Mouse (Mus musculus): Measurements from ENCODE around the gene Susd4.

Susd4 gene

DNA sequence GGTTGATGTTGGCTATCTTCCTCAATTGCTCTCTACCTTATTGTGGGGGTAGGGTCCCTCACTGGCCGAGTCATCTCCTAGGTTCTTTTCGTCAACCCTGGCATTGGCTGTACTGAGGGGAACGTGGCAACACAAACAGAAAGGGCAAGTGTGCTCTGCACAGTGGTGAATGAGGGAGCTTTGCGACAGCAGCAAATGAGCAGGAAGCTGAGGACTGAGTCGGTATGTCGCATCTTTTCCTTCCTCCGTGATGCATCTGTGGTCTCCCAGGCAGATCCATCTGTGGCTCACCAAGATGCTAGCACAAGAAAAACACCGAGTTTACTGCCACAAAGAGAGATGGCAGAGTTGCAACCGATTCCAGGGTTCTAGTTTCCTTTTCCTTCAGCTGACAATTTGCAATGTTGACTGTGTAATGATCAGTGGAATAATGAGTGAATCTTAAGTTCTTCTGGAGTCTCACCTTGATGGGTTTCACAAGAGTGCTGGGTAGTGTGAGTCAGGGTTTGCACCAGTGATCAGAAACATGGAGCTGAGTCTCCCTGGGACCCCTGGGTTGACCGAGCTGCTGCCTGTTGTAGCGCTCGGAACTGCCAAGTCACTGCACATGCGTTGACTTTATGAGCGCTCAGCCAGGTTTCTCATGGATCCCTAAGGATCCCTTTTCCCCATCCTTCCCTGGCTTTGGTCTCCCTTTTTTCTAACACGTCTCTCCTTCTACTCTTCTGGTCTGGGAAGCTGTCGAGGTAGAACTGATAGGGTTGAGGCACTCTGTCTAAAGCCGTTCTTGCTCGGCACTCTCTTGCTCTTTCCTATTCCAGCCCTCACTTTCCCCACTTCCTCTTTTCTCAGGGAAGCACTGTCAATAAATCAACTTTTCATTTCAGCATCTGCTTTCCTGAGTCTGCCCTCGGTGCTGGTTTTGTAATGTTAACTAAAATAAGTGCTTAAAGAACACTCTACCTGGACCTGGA, 164.5 kb downstream of the Susd4 start:
- DNase-seq = peak; percentile 27

DNA sequence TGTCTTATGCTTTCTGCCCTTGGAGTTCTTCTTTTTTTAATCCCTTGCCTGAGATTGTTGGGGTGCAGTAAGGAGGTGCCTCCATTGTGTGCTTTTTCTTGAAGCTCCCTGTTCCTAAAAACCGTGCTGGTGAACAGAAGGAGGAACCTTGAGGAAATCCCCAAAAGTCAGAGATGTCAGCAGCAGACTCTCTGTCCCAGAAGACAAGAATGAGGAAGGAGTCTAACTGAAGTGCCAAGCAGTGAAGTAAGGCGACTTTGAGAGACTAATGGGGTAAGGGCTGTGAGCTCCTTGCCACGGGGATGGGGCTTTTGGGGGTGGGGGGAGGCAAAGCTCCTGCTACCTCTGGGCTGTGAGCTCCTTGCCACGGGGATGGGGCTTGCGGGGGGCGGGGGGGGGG, 171.8 kb downstream of the Susd4 start:
- DNase-seq = no peak

DNA sequence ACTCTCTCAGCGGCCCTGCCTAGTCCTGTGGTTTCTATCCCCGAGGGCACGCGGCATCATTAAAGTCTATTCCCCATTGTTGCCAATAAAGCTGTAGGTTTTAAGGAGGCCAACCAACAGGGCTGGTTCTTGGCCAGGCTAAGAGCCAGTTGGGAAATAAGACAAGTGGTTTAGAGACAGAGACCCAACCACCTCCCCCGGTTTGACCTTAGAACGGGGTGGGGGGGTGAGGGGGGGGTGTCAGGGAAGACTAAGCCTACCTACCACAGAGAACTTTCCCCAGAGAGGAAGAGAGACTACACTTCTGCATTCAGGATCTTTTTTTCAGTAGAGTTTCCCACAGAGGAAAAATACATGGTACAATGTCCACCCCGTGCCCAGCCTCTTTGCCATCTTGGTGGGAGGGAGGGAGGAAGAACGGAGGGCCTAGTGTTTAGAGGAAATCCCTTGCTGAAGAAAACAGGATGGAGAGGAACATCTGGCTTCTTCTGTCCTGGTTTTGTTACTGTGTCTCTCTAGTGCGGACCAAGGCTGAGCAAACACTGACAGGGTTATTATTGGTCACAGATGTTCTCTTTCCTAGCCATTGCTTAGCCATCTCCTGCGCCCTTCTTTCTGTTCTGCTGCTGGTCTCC, 173.9 kb downstream of the Susd4 start:
- DNase-seq = no peak

DNA sequence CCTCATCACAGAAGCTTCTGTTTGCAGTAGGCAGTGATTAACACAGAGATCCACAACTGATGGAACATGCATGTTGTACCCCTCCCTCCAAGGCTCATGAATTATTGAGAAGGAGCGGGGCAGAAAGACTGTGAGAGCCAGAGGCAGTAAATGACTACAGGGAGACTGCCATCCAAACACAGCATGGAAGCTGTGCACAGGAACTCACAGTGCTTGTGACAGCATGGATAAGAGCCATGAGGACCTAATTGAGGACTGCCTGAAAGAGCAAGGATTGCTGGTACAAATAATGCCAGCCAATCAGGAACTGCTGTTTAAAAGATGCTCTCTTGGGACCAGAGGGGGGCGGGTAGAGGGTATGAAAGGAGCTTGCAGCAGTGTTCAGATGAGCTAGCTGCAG, 178.3 kb downstream of the Susd4 start:
- DNase-seq = no peak

DNA sequence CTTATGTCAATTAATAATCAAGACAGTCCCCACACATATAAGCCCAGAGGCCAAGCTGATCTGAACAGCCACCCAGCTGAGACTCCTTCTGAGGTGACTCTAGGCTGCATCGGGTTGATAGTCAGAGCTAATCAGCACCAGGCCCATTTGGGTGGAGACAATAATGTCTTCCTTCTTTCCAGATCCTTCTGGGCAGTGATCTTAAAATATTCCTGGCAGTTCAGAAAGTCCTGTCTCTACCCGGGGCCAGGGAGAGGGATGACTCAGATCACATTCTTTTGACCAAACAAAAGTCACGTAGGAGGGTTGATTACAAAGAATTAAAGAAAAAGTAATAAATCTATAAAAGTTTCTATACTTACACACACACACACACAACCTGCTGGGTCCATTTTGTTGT, 180.3 kb downstream of the Susd4 start:
- no peak for DNase-seq

DNA sequence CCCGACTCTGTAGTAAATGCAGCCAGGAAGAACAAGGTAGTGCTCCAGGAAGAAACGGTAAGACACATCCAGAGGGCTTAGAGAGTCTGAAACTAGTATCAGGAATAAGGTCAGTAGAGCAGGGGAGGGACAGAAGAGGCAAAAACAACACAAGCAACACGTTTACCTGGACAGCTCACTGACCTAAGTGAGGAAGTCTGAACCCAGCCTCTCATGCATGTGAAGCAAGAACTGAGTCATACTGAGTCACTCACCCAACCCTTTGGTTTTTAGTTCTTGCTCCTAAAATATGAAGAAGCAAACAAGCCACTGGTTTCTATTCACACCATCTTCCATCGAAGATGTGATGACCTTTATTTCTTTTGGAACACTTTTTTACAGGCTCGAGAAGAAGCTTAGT, 181.0 kb downstream of the Susd4 start:
- DNase-seq = no peak

DNA sequence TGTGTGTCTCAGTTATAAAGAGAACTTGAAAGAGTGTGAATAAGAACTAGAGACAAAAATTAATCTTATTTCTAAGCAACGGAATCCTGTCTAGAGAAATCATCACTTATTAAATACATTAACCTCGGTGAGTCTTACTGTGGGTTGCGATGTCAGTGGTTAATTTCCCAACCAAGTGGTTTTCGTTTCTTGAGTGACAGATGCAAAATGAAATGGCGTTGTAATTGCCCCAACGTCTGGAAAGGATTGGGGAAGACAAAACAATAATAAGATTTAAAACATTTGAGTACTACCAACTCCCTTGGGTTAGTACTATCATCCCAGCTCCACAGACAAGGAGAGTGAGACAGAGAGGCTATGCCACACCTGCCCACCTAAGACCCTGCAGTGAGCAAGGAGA, 181.9 kb downstream of the Susd4 start:
- DNase-seq = no peak
